Mouse (Mus musculus) brown adipose tissue, adult 24 weeks (tissue): ENCODE results near the gene L3hypdh. TPM values are rescaled to one million over a fixed set of nuclear protein-coding genes. Genes with fewer than 3 reads are reported as not detected.

Source experiments
- H3K27ac ChIP-seq: fragments of 200-500 bp; replicated peaks from 2 replicates; pipeline ENCODE4 v1.5.1; 2012; ENCODE audit warnings: low read depth, mild to moderate bottlenecking, low read length
- H3K4me1 ChIP-seq: fragments of 200-500 bp; 2 replicates; pipeline ENCODE4 v1.6.1; 2012; ENCODE audit warnings: low read length, mixed read lengths; ENCODE audit not compliant: control insufficient read depth, insufficient read depth, insufficient read length
- H3K4me3 ChIP-seq: fragments of 200-500 bp; 2 replicates; pipeline ENCODE4 v1.5.1; 2012; ENCODE audit warnings: low read depth, mild to moderate bottlenecking, low read length, moderate library complexity; ENCODE audit not compliant: insufficient read depth
- polyA plus RNA-seq: library from polyadenylated mRNA; stranded (reverse); fragments of >200 nt; gene quantifications from 2 replicates; pipeline ENCODE4 v1.2.4, GENCODE M21; 2012; ENCODE audit not compliant: missing spikeins, insufficient read depth, insufficient read length

The L3hypdh gene
- 50.1 and 62.8 TPM in 2 replicates for polyA plus RNA-seq

DNA sequence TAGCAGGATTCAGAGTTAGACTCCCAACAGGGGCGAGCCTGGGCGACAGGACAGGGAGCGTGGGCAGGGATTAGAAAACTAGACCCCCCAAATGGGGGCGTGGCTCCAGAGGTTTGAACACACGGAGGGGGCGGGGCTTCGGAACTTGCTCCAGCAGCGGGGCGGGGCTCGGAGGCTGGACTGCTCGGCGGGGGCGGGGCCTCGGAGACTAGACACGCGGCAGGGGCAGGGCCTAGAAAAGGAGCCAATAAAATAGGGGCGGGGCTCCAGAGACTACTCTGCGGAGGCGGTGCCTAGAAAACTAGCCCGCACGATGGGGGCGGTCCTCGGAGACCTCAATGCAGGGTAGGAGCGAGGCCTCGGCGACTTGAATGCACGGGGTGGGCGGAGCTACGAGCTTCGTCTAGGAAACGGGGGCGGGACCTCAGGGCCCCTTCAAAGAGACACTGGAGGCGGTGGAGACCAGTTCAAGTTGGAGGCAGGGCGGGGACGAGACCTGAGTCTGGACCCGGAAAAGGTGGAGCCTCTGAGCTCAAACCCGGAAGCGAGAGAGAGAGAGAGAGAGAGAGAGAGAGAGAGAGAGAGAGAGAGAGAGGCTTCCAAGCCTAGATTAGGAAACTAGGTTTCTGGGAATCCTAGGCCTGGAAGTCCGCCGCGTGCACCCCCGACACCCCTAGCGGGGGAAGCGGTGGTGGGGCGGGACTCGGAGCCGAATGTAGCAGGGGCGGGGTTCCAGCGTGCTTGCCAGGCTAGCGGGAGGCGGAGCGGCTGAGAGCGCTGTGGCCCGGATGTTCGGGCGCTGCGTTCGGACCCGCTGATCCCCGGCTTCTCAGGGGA lies at the start of gene L3hypdh, which contains the start of gene Jkamp:
Gene L3hypdh (minus strand): TSS at position 111 of the 837 bp plus-strand sequence.
Gene Jkamp (plus strand): TSS at position 261 of the 837 bp plus-strand sequence.
- H3K4me1 ChIP-seq: peaks cover 6% of the 10 kb centered on the region; the same call in 1 of the 2 replicates
- peak within 1 kb of the TSS; percentile 92 for H3K4me3 ChIP-seq
- H3K27ac ChIP-seq: peak within 1 kb of the TSS; percentile 95

DNA sequence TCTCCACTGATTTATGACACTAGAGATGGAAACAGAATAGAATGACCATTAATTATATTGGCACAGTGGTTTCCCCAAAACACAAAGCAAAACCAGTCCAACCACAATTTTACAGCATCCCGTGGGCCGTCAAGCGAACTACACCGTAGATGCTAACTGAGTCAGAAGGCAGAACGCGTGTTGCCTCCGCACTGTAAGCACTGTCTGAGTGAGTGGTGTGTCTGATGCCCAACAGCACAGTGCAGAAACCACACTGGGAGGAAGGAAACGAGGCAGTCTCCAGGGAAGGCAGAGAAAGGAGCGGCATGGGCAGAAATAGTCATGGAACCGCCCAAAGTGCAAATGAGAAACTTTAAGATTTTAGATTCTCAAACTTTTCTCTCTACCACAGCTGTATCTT lies 44.0 kb upstream of the L3hypdh start:
- Histone ChIP-seq H3K4me3 (no peak overlapping the region), H3K27ac (no peak overlapping the region), H3K4me1 (no peaks in the 10 kb centered on the region)

DNA sequence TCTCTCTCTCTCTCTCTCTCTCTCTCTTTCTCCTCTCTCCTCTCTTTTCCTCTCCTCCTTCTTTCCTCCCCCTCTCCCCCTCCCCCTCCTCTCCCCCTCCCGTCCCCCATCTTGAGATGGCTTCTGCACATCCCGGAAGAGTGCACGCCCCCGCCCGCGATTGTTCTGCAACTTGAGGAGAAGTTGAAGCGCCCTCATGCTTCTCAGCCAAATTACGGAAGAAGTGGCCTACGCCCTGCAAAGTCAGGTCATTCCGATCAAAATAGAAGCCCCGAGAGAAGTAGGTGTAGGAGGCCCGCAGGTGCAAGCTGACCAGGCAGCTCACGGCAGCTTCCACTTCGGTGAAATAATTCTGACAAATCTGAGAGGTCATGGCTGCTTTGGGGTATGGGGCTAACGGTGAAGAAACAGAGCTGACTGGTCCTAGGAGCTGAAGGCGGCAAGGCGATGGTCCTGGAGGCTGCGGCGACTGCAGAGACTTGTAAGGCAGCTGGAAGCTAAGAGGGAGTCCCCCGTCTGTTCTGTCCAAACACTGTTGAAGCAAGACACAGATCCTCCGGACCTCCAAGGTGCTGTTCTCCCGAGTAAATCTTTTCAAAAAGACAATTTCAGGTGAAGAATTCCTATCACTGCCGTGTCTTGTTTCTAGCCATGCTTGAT lies 30.6 kb upstream of the L3hypdh start:
- H3K27ac ChIP-seq: no peak overlapping the region
- H3K4me3 ChIP-seq: no peak overlapping the region
- no peaks in the 10 kb centered on the region for H3K4me1 ChIP-seq

DNA sequence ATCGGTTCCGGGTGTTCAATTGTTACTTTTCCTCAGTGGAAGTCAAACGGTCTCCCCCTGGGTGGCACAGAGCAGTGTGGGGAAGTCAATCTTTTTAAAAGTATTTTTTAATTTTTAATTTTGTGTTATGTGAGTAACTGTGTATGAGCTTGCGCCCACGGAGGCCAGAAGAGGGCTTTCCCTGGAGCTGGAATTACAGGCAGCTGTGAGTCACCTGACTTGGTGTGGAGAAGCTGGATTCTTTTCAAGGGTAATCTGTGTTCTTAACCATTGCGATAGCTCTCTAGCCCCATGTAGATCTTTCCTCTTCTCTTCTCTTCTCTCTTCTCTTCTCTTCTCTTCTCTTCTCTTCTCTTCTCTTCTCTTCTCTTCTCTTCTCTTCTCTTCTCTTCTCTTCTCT lies 29.9 kb upstream of the L3hypdh start:
- Histone ChIP-seq H3K27ac (no peak overlapping the region), H3K4me1 (no peaks in the 10 kb centered on the region), H3K4me3 (no peak overlapping the region)

DNA sequence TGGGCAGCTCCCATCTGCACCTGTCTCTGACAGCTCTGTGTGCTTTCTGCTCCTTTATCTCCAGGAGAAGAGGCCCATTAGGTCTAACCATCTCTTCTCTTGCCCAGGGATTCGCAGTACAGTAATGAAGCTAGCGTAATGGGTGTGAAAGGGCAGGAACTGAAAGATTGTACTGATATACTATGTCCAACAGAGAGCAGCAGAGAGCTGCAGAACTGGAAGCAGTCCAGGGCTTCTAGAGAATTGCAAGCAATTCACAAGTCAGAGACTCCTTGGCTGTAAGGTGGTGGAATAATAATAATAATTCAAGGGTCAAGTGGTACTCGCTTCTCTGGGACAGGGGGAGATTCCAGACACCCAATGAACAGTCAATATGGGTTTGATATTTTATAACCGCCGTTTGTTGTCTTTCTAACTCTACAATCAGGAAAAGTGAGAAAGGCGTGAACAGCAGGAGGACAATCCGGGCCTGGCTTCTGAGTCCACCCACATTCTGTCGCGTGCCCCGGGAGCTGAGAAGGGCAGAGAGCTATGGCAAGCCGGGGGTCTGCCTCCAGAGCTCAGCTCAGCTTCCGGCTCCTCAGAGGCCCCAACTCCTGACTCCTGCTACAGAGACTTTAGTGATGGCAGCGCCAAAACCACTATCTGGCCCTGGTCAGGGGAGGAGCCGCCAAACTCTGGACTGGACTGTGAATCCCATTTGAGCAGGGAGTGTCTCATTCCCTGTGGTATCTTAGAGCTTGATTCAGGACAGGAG lies 19.5 kb upstream of the L3hypdh start:
- H3K4me1 ChIP-seq: no peaks in the 10 kb centered on the region
- no peak overlapping the region for H3K27ac ChIP-seq
- H3K4me3 ChIP-seq: no peak overlapping the region

DNA sequence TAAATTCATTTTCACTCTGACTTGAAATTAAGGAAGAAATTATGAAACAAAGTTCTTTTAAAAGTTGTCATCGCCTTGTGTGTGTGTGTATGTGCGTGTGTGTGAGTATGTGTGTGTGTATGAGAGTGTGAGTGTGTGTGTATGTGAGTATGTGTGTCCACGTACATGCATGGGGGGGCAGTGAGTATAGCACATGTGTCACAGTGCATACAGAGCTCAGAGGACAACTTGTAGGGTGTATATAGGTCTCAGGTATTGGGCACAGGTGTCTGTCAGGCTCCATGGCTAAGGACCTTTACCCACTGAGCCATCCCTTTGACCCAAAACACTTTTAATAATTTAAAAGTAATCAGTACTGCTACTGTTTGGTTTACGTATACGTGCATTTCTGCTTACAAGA lies 18.8 kb upstream of the L3hypdh start:
- no peak overlapping the region for H3K27ac ChIP-seq
- H3K4me1 ChIP-seq: no peaks in the 10 kb centered on the region
- no peak overlapping the region for H3K4me3 ChIP-seq

DNA sequence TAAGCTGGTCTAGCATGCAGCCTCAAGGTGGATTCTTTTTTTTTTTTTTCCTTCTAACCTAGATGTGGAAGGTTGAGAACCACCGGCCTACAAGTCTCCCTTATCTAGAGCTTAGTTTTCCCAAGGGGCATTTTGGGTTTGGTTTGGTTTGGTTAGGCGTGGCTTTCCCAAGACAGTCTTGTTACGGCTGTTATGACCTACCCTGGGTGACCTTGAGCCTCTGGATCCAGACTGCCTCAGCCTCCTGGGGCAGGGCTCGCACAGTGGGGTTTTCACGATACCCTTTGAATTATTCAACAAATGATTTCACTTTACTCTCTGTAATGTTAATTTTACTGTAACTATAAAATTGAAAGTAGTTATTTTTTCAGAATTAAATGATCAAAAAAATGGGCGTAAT lies 17.5 kb upstream of the L3hypdh start:
- no peaks in the 10 kb centered on the region for H3K4me1 ChIP-seq
- H3K27ac ChIP-seq: no peak overlapping the region
- no peak overlapping the region for H3K4me3 ChIP-seq

DNA sequence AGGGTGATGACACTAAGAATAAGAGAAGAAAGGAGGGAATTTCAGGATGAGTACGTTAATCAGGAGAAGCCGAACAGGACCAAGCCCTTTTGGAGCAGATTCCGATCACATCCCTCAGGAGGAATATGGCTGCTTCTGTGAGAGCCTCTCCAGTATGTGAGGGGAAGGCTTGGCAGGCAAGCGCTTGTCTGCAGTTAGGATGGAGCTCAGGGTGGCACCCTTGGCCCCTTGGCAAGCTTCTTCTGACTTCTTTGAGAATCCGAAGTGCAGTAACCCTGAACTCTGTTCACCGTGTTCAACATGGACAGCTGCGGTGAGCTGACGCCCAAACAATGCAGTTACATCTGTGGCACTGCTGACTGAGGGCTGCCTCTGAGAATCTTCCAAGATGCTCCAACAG lies 11.7 kb upstream of the L3hypdh start:
- H3K4me1 ChIP-seq: no peaks in the 10 kb centered on the region
- H3K27ac ChIP-seq: no peak overlapping the region
- H3K4me3 ChIP-seq: no peak overlapping the region

DNA sequence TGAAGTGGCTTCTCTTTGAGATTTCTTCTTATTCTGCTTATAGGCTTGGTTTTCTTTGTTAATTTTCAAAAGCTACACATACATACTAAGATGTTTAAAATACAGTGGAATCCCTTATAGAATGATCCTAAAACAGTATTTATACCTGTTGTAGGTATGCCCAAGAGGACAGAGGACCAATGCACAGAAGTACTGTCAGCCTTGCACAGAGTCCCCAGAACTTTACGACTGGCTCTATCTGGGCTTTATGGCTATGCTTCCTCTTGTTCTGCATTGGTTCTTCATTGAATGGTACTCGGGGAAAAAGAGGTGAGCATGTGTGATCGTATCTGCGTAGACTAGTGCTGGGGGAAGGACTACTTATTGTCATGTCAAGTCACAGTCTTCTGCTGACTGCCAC lies 4.6 kb upstream of the L3hypdh start:
- peaks cover 3% of the 10 kb centered on the region; the same call in 1 of the 2 replicates for H3K4me1 ChIP-seq
- no peak overlapping the region for H3K27ac ChIP-seq
- H3K4me3 ChIP-seq: no peak overlapping the region

DNA sequence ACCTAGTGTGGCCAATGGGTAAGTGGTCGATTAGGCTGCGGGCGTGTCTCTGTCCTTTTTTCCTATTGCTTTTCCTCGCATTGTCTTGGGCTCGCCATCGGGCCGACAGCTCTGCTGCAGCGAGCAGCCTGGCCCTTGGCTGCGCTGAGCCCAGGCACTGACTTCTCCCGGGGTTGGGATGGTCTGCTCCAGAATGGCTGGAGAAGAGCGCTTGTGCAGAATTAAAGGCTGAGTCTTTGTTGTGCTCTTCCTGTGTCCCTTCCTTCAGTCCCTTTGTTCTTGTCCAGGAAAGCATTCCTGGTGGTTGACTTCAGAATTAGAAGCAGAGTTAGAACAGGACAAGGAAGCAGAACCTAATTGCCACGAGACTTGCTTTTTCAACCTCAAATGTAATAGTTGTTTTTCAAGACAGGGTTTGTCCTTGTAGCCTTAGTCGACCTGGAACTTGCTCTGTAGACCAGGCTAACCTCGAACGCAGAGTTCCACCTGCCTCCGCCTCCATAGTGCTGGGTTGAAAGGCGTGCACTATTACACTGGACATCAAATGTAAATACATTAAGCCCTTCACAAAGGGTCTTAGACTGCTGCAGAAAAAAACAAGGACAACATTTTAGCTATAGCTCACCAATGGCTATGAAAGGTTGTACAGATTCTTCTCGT lies 1.1 kb upstream of the L3hypdh start:
- Histone ChIP-seq H3K27ac (peak overlapping the region; percentile 89), H3K4me1 (peaks cover 6% of the 10 kb centered on the region; the same call in 1 of the 2 replicates), H3K4me3 (peak overlapping the region; percentile 92)

DNA sequence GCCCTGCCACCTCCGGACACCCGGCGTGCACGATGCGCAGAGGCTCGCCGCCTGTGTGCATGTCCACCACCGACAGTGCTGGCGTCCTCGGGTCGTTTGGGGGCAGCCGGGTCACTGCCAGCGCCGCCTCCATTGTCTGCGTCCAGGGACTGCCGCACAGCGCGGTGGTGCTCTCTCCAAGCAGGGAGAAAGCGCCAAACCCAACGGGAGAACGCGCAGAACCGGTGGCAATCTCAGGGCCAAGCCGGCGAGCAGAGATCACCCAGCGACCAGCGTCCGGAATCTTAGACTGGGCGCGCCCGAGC lies 263 bp downstream of the L3hypdh start:
- Histone ChIP-seq H3K4me3 (peak overlapping the region; percentile 82), H3K4me1 (peaks cover 6% of the 10 kb centered on the region; the same call in 1 of the 2 replicates), H3K27ac (peak overlapping the region; percentile 51)

DNA sequence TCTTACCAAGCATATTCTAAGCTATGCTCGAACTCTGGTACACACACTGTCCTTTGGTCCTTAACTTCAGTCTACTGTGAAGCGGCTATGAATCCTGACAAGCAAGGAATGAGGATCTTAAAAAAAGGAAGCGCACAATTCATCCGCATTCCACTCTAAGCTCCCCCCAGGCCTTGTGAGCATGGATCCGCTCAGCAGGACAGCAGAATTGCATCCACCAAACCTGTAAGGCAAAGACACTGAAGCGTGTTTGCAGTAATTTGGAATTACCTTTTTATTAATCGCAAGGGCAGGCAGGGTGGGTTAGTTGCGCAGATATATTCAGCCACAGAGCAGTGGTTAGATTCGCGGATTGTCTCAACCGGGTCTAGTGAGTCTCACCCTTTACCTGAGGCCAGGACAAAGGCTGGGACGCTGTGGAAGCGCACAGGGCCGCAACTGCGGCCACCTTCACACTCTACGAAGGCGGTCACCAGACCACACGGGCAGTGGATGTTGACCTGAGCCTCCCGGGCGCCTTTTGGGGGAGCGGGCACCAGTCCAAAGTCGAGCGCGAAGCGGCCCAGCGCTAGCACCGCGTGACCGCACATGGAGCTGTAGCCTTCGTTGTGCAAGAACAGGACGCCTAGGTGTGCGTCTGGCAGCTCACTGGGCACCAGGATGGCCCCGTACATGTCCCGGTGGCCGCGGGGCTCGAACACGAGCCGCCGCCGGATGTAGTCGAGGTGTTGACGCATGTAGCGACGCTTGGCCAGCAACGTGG lies 797 bp downstream of the L3hypdh start:
- Histone ChIP-seq H3K4me1 (peaks cover 6% of the 10 kb centered on the region; the same call in 1 of the 2 replicates), H3K4me3 (peak overlapping the region; percentile 82), H3K27ac (peak overlapping the region; percentile 51)

DNA sequence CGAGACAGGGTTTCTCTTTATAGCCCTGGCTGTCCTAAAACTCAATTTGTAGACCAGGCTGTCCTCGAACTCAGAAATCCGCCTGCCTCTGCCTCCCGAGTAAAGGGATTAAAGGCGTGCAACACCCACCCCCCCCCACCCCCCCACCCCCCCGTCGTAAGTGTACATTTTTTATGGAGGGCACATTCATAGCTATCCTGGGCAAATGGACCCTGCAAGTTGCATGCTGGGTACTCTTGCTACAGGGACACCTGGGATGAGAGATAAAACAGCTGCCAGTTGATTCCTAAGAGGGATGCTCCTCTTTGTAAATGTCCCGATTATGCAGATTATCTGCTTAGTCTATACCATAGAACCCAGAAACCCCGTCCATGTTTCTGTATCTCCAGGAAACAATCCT lies 2.0 kb downstream of the L3hypdh start:
- Histone ChIP-seq H3K4me3 (no peak overlapping the region), H3K27ac (no peak overlapping the region), H3K4me1 (peaks cover 6% of the 10 kb centered on the region; the same call in 1 of the 2 replicates)

DNA sequence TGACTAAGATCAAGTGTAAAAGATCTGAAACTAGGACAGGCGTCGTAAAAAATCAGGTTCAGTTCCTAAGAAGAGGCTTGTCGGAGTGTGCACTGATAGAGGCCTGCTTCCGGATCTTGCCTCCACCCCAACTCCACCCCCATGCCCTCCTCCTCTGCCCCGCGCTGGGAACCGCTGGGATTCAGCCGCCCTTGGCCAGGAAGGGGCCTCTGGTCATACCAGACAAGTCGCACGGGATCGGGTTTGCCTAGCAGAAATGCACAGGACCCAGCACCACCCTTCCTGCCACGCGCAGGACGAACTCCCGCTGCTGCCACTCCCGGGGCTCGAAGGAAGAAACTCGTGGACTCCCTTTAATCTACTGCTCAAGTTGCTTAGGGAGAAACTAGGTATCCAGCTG lies 2.9 kb downstream of the L3hypdh start:
- Histone ChIP-seq H3K4me3 (peak overlapping the region; percentile 17), H3K4me1 (peaks cover 6% of the 10 kb centered on the region; the same call in 1 of the 2 replicates), H3K27ac (no peak overlapping the region)
